1 mouse cellular context compared by ENCODE assay signal in the genomic region with DNA sequence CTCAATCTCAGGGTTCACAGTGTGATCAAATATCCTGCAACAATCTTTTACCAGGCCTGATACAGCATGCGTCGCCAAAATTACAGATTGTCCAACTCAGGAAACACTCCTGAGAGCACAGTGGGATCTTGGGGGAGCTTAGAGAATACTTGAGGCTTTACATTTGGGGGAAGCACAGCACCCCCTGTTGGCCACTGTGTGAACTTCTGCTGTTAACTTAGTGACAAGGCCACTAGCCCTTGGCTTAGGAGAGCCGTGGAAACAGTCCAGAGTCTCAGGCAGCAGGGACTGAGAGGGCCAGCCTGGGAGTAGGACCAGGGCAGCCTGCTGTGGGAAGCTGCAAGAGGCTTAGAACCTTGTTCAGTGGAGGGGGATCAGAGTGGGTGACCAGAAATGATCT.
TF ChIP-seq lines count a peak whose summit lies in the region.

No protein-coding gene starts in this region.

TF ChIP-seq in CH12.LX, 34 proteins besides CTCF, POLR2A, EP300 and RAD21:
- TF ChIP-seq IRF4 (IDR thresholded peaks at IDR 0.05; ENCODE audit: low read depth, low read length) (no peak), SMC3 (IDR thresholded peaks at IDR 0.05; ENCODE audit: low read depth, low read length) (peak; percentile 28; the same call in 1 of the 2 replicates)
TF ChIP-seq in CH12.LX: peak in this region for 1.
